Mouse (Mus musculus) stomach, embryonic 16.5 days (tissue): Measurements from ENCODE around the gene Slc16a10. TPM values are rescaled to one million over a fixed set of nuclear protein-coding genes. Genes with fewer than 3 reads are reported as not detected.

Experiments
- ATAC-seq: fragments of 200-750 bp; cut with Nextera tagmentation; 2 replicates; pipeline ENCODE4 v1.8.0; 2017; ENCODE audit warnings: moderate number of reproducible peaks, moderate TSS enrichment; ENCODE audit not compliant: insufficient read depth, low FRiP score
- H3K27ac ChIP-seq: fragments of 300-500 bp; sonication (generic); 2 replicates; pipeline ENCODE4 v1.5.1; 2014; ENCODE audit warnings: low read length
- H3K27me3 ChIP-seq: fragments of 300-500 bp; sonication (generic); 2 replicates; pipeline ENCODE4 v1.6.1; 2014; ENCODE audit warnings: low read length, control low read depth, mixed read lengths; ENCODE audit not compliant: control insufficient read depth, insufficient read depth
- H3K36me3 ChIP-seq: fragments of 300-500 bp; sonication (generic); 2 replicates; pipeline ENCODE4 v1.6.1; 2014; ENCODE audit warnings: low read length; ENCODE audit not compliant: control insufficient read depth, insufficient read depth
- H3K4me1 ChIP-seq: fragments of 300-500 bp; sonication (generic); 2 replicates; pipeline ENCODE4 v1.6.1; 2014; ENCODE audit warnings: low read length, control low read depth, mixed read lengths; ENCODE audit not compliant: control insufficient read depth, insufficient read depth
- H3K4me2 ChIP-seq: fragments of 300-500 bp; sonication (generic); 2 replicates; pipeline ENCODE4 v1.6.1; 2014; ENCODE audit warnings: low read depth, low read length, mixed read lengths
- H3K4me3 ChIP-seq: fragments of 300-500 bp; sonication (generic); replicated peaks from 2 replicates; pipeline ENCODE4 v1.5.1; 2014; ENCODE audit warnings: mild to moderate bottlenecking, low read length
- H3K9ac ChIP-seq: fragments of 300-500 bp; sonication (generic); 2 replicates; pipeline ENCODE4 v1.6.1; 2014; ENCODE audit warnings: low read length
- H3K9me3 ChIP-seq: fragments of 300-500 bp; sonication (generic); replicated peaks from 2 replicates; pipeline ENCODE4 v1.6.1; 2016; ENCODE audit warnings: low read length, control low read depth; ENCODE audit not compliant: control insufficient read depth
- WGBS: fragments of 180-500 bp; shearing (Covaris S2); extraction: QIAGEN DNeasy Blood & Tissue Kit; methylation state at CpG from one replicate; pipeline ENCODE4 v1.1.7; 2014; 5-methylcytosine and 5-hydroxymethylcytosine counted together
- polyA plus RNA-seq: library from polyadenylated mRNA; unstranded; fragments of >200 nt; fragmentation: Nextera tagmentation; extraction: Ambion mirVana; gene quantifications from 2 replicates; pipeline ENCODE4 v1.2.1, GENCODE M21; 2015

Slc16a10 gene
- polyA plus RNA-seq, 1 experiment from 2014 or later, result 12.2 TPM

- no peak overlapping the region for H3K27ac ChIP-seq
- WGBS, result 81% methylated on average over 4 of the region's 4 CpGs
Measured at GRCm38 (mm10) chr10:40139646-40140045, 2.4 kb downstream of the Slc16a10 start.

GRCm38 (mm10) chr10:40135807-40136778, 6.0 kb downstream of the Slc16a10 start:
- Histone ChIP-seq H3K4me2 (no peak overlapping the region), H3K4me1 (no peaks in the 10 kb centered on the region), H3K27ac (no peak overlapping the region), H3K36me3 (no peaks in the 10 kb centered on the region), H3K9me3 (no peaks in the 10 kb centered on the region), H3K27me3 (no peaks in the 10 kb centered on the region), H3K4me3 (no peak overlapping the region), H3K9ac (no peak overlapping the region)
- 67% methylated on average over 9 of the region's 9 CpGs for WGBS
- no peak for ATAC-seq

More at GRCm38 (mm10) chr10:40139646-40140045, 2.4 kb downstream of the Slc16a10 start:
- no peaks in the 10 kb centered on the region for H3K4me1 ChIP-seq
- H3K9me3 ChIP-seq, result no peaks in the 10 kb centered on the region
- no peaks in the 10 kb centered on the region for H3K27me3 ChIP-seq
- no peaks in the 10 kb centered on the region for H3K36me3 ChIP-seq
- H3K4me3 ChIP-seq, result no peak overlapping the region
- H3K4me2 ChIP-seq, result no peak overlapping the region
- ATAC-seq, result no peak
- no peak overlapping the region for H3K9ac ChIP-seq

GRCm38 (mm10) chr10:40134906-40135305, 7.2 kb downstream of the Slc16a10 start:
- WGBS, result 85% methylated on average over 6 of the region's 6 CpGs

GRCm38 (mm10) chr10:40133636-40134035, 8.4 kb downstream of the Slc16a10 start:
- 71% methylated on average over 1 of the region's 1 CpGs for WGBS
- Histone ChIP-seq H3K9ac (no peak overlapping the region), H3K4me2 (no peak overlapping the region), H3K4me3 (no peak overlapping the region), H3K4me1 (no peaks in the 10 kb centered on the region), H3K27me3 (no peaks in the 10 kb centered on the region), H3K36me3 (no peaks in the 10 kb centered on the region), H3K9me3 (no peaks in the 10 kb centered on the region), H3K27ac (no peak overlapping the region)
- ATAC-seq, result no peak

More at GRCm38 (mm10) chr10:40134906-40135305, 7.2 kb downstream of the Slc16a10 start:
- Histone ChIP-seq H3K4me2 (no peak overlapping the region), H3K9ac (no peak overlapping the region), H3K9me3 (no peaks in the 10 kb centered on the region), H3K4me1 (no peaks in the 10 kb centered on the region), H3K4me3 (no peak overlapping the region), H3K27me3 (no peaks in the 10 kb centered on the region), H3K27ac (no peak overlapping the region), H3K36me3 (no peaks in the 10 kb centered on the region)
- ATAC-seq, result no peak

- Histone ChIP-seq H3K4me1 (no peaks in the 10 kb centered on the region), H3K27ac (no peak overlapping the region), H3K4me3 (no peak overlapping the region), H3K9me3 (no peaks in the 10 kb centered on the region), H3K27me3 (no peaks in the 10 kb centered on the region), H3K9ac (no peak overlapping the region), H3K36me3 (no peaks in the 10 kb centered on the region), H3K4me2 (no peak overlapping the region)
- peak; percentile 47; the same call in 1 of the 2 replicates for ATAC-seq
- 80% methylated on average over 9 of the region's 9 CpGs for WGBS
Measured at GRCm38 (mm10) chr10:40131690-40132418, 10.2 kb downstream of the Slc16a10 start.

- 91% methylated on average over 1 of the region's 1 CpGs for WGBS
- Histone ChIP-seq H3K4me1 (no peaks in the 10 kb centered on the region), H3K36me3 (no peaks in the 10 kb centered on the region), H3K27ac (no peak overlapping the region), H3K9ac (no peak overlapping the region), H3K27me3 (no peaks in the 10 kb centered on the region), H3K4me3 (no peak overlapping the region), H3K4me2 (no peak overlapping the region), H3K9me3 (no peaks in the 10 kb centered on the region)
- no peak for ATAC-seq
Measured at GRCm38 (mm10) chr10:40130126-40130525, 11.9 kb downstream of the Slc16a10 start.

- ATAC-seq, result no peak
- Histone ChIP-seq H3K27ac (no peak overlapping the region), H3K4me1 (no peaks in the 10 kb centered on the region)
Measured at GRCm38 (mm10) chr10:40129134-40129533, 12.9 kb downstream of the Slc16a10 start.

GRCm38 (mm10) chr10:40128497-40128896, 13.6 kb downstream of the Slc16a10 start:
- WGBS, result 78% methylated on average over 7 of the region's 7 CpGs
- Histone ChIP-seq H3K27me3 (no peaks in the 10 kb centered on the region), H3K9ac (no peak overlapping the region)

More at GRCm38 (mm10) chr10:40129134-40129533, 12.9 kb downstream of the Slc16a10 start:
- Histone ChIP-seq H3K36me3 (no peaks in the 10 kb centered on the region), H3K27me3 (no peaks in the 10 kb centered on the region), H3K4me2 (no peak overlapping the region), H3K9ac (no peak overlapping the region), H3K9me3 (no peaks in the 10 kb centered on the region), H3K4me3 (no peak overlapping the region)

GRCm38 (mm10) chr10:40125200-40125599, 16.9 kb downstream of the Slc16a10 start:
- no peak overlapping the region for H3K4me3 ChIP-seq
- no peaks in the 10 kb centered on the region for H3K36me3 ChIP-seq
- no peaks in the 10 kb centered on the region for H3K27me3 ChIP-seq
- 85% methylated on average over 9 of the region's 9 CpGs for WGBS
- no peaks in the 10 kb centered on the region for H3K9me3 ChIP-seq
- no peak overlapping the region for H3K4me2 ChIP-seq
- no peaks in the 10 kb centered on the region for H3K4me1 ChIP-seq
- H3K9ac ChIP-seq, result no peak overlapping the region
- H3K27ac ChIP-seq, result no peak overlapping the region
- no peak for ATAC-seq

More at GRCm38 (mm10) chr10:40128497-40128896, 13.6 kb downstream of the Slc16a10 start:
- Histone ChIP-seq H3K9me3 (no peaks in the 10 kb centered on the region), H3K36me3 (no peaks in the 10 kb centered on the region), H3K27ac (no peak overlapping the region), H3K4me2 (no peak overlapping the region), H3K4me1 (no peaks in the 10 kb centered on the region), H3K4me3 (no peak overlapping the region)
- no peak; the same call in 1 of the 2 replicates for ATAC-seq
